Mouse (Mus musculus) olfactory bulb, adult 2 months (tissue): Measurements from ENCODE around the gene Ern1. TPM values are rescaled to one million over a fixed set of nuclear protein-coding genes. Genes with fewer than 3 reads are reported as not detected.
A peak's percentile ranks its signal among the peaks of the same experiment; 100 is the strongest.

ENCODE experiments used
- H3K27ac ChIP-seq: fragments of 200-500 bp; 2 replicates; pipeline ENCODE4 v1.5.1; 2012; ENCODE audit warnings: low read depth, low read length; ENCODE audit not compliant: insufficient read depth
- H3K4me1 ChIP-seq: fragments of 200-500 bp; 2 replicates; pipeline ENCODE4 v1.6.1; 2012; ENCODE audit warnings: low read length; ENCODE audit not compliant: control insufficient read depth, insufficient read depth
- H3K4me3 ChIP-seq: fragments of 200-500 bp; 2 replicates; pipeline ENCODE4 v1.5.1; 2012; ENCODE audit warnings: mild to moderate bottlenecking, low read depth, low read length, moderate library complexity; ENCODE audit not compliant: insufficient read depth
- CTCF ChIP-seq: fragments of 200-500 bp; IDR thresholded peaks from 2 replicates; pipeline ENCODE4 v1.5.1; 2012; ENCODE audit warnings: low read depth, mild to moderate bottlenecking, low read length, moderate library complexity; ENCODE audit not compliant: insufficient read depth
- POLR2A ChIP-seq: fragments of 200-500 bp; IDR thresholded peaks from 2 replicates; pipeline ENCODE4 v1.6.1; 2012; ENCODE audit warnings: mild to moderate bottlenecking, low read depth, low read length, moderate library complexity; ENCODE audit not compliant: insufficient read depth
- WGBS: fragments of 180-500 bp; shearing (Covaris S2); methylation state at CpG from one replicate; pipeline ENCODE4 v1.1.7; 2018; 5-methylcytosine and 5-hydroxymethylcytosine counted together
- polyA plus RNA-seq: library from polyadenylated mRNA; stranded (reverse); fragments of >200 nt; gene quantifications from 2 replicates; pipeline ENCODE4 v1.2.4, GENCODE M21; 2012; ENCODE audit warnings: low replicate concordance; ENCODE audit not compliant: missing spikeins, insufficient read depth, insufficient read length

Gene Ern1
- polyA plus RNA-seq, 1 experiment = not detected

- WGBS = under 1% methylated on average over 86 of the region's 86 CpGs
- TF ChIP-seq POLR2A = no peak
- no peak for TF ChIP-seq CTCF
- H3K4me3 ChIP-seq = peak overlapping the region; percentile 73
- peak overlapping the region; percentile 32; the same call in 1 of the 2 replicates for H3K27ac ChIP-seq
- peaks cover 11% of the 10 kb centered on the region for H3K4me1 ChIP-seq
Observed at GRCm38 (mm10) chr11:106486866-106487732, 553 bp downstream of the Ern1 start.

DNA sequence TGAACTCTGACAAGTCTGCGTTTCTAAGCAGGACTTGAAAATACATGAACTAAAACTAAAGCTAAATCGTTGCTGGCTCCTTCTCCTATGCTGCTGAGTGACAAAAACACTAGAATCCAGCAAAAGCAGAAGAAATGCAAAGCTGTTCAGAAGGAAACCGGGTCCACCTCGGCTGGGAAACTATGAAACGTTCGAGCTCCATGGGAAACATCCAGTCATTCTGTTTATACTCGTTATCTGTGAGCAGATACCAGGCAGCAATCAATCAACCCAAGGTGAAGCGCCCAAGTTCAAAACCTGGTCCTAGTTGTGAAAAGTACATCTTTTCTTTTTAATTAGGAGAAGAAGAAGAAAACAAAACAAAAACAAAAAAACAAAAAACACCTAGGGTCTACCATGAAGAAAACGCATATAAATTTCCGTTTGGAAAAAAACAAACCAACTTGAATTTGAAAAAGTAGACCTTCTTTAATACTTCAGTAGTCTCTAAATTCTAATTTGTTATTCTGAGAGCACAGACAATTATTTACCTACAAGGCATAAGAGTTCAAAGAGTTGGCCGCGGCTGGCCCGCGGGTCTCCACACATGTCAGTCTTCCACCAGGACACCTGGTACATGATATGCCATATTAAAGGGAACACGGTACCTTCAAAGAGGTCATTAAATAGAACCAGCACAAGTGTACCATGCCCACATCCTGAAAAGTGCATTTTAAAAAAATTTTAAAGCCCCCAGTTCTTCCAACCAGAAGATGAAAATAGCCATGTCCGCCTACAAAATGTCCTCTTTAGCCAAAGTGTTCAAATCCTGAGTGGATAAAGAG is 1.4 kb downstream of the Ern1 start:
- Histone ChIP-seq H3K27ac (no peak overlapping the region), H3K4me3 (no peak overlapping the region), H3K4me1 (peaks cover 11% of the 10 kb centered on the region)
- TF ChIP-seq POLR2A (no peak), CTCF (no peak)
- WGBS = 43% methylated on average over 16 of the region's 16 CpGs

DNA sequence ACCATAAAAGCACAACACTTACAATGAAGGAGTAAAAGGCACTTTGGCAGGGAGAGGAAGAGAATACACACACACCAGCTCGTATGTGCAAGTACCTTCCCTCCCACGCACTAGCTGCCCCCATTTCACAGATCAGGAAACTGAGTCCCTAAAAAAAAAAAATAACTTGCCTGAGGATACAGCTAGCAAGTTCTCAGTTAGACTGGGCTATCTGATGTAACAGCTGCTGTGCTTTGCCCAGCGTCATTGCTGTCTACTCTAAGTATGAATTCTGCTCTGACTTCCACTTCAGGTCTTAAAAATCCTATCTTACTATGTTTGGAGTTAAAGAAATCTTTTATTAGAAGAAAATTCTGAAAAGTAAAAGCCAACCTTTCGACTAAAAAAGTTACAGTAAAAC is 2.0 kb downstream of the Ern1 start:
- Histone ChIP-seq H3K27ac (no peak overlapping the region), H3K4me1 (peaks cover 11% of the 10 kb centered on the region), H3K4me3 (no peak overlapping the region)
- WGBS = 79% methylated on average over 4 of the region's 4 CpGs
- TF ChIP-seq CTCF (no peak), POLR2A (no peak)

- Histone ChIP-seq H3K4me3 (no peak overlapping the region), H3K4me1 (peaks cover 16% of the 10 kb centered on the region), H3K27ac (no peak overlapping the region)
- 87% methylated on average over 4 of the region's 4 CpGs for WGBS
- TF ChIP-seq POLR2A = no peak
- TF ChIP-seq CTCF = no peak
Observed at GRCm38 (mm10) chr11:106484875-106485274, 2.8 kb downstream of the Ern1 start.

- WGBS = 88% methylated on average over 8 of the region's 8 CpGs
- H3K4me1 ChIP-seq = peaks cover 11% of the 10 kb centered on the region
- no peak overlapping the region for H3K27ac ChIP-seq
- TF ChIP-seq CTCF (no peak), POLR2A (no peak)
- H3K4me3 ChIP-seq = no peak overlapping the region
Observed at GRCm38 (mm10) chr11:106482867-106483266, 4.8 kb downstream of the Ern1 start.

DNA sequence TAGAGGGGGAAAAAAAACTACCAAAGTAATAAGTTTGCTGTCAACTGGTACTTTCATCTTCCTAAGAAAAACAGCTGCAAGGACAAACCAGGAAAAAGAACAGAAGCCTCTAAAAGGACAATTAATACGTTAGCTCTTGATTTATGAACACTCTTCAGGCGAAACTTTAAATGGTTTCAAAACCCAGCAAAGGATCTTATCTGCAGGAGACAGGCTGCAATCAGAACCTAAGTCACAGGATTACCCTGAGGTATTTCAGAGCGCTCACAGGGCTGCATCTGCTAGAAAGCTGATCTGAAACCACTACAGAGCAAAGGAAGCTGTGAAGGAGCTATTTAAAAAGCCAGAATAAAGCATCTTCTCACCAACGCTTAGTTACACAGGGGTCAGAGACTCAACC is 6.0 kb downstream of the Ern1 start:
- H3K4me1 ChIP-seq = peaks cover 7% of the 10 kb centered on the region; the same call in 1 of the 2 replicates
- no peak overlapping the region for H3K27ac ChIP-seq
- H3K4me3 ChIP-seq = no peak overlapping the region
- 64% methylated on average over 4 of the region's 4 CpGs for WGBS
- TF ChIP-seq CTCF (no peak), POLR2A (no peak)

GRCm38 (mm10) chr11:106480530-106480885 is 7.1 kb downstream of the Ern1 start:
- no peak for TF ChIP-seq POLR2A
- Histone ChIP-seq H3K4me3 (no peak overlapping the region), H3K27ac (no peak overlapping the region), H3K4me1 (peaks cover 5% of the 10 kb centered on the region; the same call in 1 of the 2 replicates)
- 76% methylated on average over 3 of the region's 3 CpGs for WGBS

- no peak overlapping the region for H3K4me3 ChIP-seq
- 83% methylated on average over 9 of the region's 9 CpGs for WGBS
- peaks cover 5% of the 10 kb centered on the region; the same call in 1 of the 2 replicates for H3K4me1 ChIP-seq
- TF ChIP-seq POLR2A = no peak
- no peak for TF ChIP-seq CTCF
- no peak overlapping the region for H3K27ac ChIP-seq
Observed at GRCm38 (mm10) chr11:106479619-106480529, 7.8 kb downstream of the Ern1 start.

DNA sequence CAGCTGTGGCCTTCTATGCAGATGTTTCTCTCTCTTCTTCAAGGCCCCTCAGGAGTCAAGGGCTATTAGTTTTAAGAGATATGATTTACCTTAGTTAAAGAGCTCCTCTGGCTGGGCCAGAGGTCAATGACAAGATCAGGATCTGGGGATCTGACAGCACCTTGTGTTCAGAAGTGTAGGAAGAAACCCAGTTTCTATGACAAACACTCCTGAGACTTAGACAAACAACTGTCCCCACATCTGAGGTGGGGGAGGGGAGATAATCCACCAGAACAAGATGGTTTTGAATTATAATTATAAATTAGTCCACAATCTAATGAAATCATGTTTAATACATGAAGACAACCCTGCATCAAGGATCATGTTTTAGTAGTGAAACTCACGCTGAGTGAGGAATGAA is 8.9 kb downstream of the Ern1 start:
- 86% methylated on average over 1 of the region's 1 CpGs for WGBS
- Histone ChIP-seq H3K4me1 (peaks cover 5% of the 10 kb centered on the region; the same call in 1 of the 2 replicates), H3K4me3 (no peak overlapping the region), H3K27ac (no peak overlapping the region)
- TF ChIP-seq POLR2A (no peak), CTCF (no peak)
